Mouse (Mus musculus) T-helper 2 cell (primary cell): ENCODE data around the gene Vav2.

Source experiments
- in situ Hi-C: fragments of 300-600 bp; cut with MboI, MseI; formaldehyde crosslinking; loops from one replicate; pipeline ENCODE4 v1.15.1; 2025; ENCODE audit warnings: high pct_unique_total_duplicates

Vav2 gene

DNA sequence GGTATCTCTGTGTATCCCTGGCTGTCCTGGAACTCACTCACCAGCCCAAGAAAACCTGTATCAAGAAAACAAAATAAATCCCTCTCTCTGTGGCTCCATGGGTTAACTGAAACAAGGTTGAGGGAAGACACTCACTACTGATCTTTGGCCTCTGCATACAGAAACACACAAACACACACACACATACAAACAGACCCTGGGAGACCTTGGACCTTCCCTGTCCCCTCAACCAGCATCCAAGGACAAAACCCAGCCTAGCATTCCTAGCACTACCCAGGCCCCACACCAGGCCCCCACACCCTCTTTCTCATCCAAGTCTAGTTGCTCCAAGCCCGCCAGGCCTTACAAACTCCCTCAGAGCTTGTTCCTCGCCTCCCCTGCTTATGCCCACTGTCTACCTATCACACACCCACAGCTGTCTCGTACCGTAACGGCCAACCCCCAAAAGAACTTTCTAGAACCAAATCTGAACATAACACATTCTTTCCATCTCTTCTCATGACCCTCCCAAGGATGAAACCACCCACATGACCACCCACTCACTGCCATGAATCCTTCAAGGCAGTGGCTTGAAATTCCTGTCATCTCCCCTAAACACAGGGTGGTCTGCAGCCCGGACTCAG lies 16.2 kb downstream of the Vav2 start:
- in situ Hi-C loops, result no loop called here

DNA sequence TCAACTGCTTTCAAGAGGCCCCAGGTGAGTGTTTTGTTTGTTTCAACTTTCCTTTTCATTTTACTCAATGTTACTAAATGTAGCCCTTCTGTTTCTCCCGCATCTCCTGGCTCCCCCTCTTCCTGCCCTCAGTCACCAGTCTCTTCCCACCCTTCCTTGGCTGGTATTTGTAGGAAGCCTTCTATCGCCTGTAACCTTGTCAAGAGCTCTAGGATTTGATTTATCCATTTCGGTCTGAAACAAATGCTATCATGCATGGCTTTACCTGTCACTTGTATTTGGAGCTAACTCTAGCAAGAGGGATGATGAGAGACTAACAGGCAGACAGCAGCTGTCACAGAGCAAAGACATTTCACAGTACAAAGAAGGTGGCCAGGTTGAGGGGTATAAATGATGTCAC lies 18.6 kb downstream of the Vav2 start:
- in situ Hi-C loops, result no loop called here

DNA sequence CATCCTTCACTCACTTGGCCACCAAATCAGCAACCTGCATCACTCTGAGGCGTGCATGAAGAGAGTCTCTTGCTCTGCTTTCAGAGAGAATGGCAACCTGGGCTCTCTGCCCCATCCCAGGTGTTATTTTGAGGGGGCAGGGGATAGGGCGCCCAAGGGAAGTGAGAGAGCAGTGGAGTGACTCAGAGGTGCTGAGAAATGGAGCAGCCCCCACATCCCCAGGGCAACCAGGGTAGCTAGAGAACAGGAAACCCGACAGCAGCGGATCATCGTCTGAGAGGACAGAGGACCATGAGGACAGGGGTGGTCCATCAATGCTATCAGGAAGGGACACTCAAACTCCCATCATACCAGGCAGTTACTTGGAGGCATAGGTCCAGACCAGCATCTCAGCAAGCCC lies 19.9 kb downstream of the Vav2 start:
- in situ Hi-C loops, result no loop called here

DNA sequence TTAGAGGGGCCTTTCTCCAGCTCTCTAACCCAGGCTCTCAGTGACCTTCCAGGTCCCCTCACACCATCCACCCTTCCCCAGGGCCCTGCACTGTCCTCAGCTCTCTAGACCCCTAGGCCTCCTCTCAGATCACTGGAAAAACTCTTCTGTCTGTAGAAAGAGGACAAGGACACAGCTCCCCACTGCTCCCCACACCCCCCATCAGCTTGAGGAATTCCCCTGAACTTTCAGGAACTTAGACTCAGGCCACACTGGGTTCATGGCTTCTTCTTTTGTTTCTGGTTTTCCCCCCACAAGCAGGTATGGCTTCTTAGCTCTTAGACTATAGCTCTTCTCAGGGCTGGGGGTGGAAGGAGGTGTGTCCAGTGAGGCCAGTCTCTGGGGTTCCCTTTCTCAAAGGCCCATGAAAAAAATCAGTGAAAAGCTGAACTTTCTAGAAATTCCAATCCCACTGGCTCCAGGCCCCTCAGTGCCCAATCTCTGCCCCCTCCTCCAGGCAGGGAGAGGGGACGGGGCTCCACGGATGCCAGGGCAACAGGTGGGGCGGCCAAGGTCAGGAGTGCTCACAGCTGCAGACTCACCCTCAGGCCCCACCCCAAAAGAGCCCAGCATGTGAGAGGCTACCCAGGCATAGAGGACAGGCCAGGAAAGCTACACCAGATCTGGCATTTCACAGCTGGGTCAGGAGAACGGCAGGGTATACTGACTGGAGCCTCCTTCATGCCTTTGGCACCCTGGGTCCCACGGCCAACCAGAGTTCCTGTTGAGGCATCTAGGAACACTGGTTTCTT lies 21.5 kb downstream of the Vav2 start:
- in situ Hi-C loops, result no loop called here

DNA sequence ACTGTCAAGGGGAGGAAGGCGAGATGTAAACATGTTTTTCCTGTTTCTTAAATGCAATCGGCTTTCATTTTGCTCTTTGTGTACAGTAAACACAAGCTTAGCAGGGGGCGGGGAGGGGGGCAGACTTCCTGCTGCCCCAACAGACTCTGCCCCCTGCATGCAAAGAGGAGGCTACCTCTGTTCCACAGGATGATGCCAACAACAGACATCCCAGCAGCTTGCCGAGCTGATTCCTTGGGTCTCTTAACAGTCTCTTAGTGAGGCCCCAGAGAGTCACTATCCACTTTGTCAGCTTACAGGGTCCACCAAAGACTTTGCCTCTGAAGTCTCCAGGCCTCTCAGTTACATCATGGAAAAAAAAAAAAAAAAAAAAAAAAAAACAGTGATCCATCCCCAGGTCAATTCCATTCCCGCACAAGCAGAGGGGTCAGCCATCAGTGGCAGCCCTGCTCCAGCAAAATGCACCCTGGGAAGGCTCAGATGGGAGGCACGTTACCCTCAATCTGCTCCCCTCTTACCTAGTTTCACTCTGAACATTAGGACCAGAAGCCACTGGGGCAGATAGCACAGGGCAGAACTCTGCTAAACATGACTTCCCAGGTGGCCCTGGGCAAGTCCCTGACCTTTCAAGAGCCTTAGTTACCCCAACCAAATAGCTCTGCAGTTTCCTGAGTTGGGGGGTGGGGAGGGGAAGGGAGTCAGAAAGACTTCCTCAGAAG lies 22.3 kb downstream of the Vav2 start:
- in situ Hi-C loops, result no loop called here

DNA sequence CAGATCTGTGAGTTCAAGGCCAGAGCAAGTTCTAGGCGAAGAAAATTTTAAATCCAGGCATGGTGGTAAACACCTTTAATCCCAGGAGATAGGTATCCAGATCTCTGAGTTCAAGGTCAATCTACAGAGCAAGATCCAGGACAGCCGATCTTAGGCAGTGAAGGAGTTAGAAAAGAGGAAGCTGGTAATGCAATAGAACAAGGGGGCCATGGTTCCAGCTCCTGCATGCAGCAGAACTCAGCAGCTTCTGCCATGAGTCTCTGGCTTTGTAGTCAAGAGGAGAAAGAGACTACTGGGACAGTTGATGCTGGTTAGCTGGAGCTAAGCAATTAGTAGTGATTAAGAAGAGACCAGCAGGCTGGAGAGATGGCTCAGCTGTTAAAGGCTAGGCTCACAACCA lies 25.3 kb downstream of the Vav2 start:
- in situ Hi-C loops, result no loop called here

DNA sequence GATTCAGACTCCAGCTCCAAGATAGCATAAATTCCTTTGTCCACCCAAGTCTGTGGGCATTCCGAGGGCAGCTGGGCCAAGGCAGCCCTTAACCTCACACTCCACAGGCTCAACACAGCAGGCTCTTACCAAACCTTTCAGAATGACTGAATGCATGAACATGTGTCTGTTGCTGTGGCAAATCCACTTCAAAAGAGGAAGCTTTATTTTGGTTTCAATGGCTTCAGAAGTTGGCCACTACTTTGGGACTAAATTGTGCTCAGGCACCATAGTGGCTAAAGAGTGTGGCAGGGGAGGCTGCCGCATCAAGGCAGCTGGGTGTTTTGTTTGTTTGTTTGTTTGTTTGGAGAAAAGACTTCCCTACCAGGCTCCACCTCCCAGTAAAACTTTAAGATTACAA lies 26.8 kb downstream of the Vav2 start:
- in situ Hi-C loops, result no loop called here

DNA sequence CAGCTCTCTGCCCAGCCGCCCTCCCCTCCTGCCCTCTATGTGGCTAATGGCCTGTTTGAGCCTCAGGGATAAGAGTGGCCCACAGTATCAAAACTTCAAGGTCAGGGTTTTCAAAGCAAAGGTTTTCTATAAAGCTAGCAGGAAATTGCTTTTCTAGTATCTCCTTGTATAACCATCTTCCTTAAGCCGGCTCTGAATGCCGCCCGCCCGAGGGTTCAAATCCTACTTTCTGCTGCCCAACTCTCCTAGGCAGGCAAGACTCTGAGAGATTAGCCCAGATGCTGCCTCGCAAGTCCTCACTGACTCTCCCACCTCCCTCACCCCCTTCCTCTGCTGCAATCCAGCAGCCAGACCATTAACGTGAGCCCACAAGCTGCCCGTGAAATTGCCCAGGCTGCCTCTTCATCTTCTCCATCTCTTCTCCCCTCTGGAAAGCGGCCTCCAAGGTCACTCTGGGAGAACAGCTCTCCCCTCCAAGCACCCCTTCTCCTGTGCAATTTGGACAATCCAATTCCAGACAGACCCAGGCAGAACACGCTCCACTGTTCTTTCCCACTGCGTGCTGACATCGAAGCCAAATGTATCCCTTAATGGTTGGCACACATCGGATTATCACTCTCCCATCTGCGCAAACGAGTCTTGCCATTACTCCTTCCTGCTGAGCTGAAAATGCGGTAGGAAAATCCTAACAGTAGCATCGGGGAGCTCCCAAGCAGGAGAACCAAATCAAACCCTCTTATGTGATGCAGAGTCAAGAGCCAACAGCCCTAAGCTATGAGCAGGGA lies 30.0 kb downstream of the Vav2 start:
- in situ Hi-C loops, result no loop called here

DNA sequence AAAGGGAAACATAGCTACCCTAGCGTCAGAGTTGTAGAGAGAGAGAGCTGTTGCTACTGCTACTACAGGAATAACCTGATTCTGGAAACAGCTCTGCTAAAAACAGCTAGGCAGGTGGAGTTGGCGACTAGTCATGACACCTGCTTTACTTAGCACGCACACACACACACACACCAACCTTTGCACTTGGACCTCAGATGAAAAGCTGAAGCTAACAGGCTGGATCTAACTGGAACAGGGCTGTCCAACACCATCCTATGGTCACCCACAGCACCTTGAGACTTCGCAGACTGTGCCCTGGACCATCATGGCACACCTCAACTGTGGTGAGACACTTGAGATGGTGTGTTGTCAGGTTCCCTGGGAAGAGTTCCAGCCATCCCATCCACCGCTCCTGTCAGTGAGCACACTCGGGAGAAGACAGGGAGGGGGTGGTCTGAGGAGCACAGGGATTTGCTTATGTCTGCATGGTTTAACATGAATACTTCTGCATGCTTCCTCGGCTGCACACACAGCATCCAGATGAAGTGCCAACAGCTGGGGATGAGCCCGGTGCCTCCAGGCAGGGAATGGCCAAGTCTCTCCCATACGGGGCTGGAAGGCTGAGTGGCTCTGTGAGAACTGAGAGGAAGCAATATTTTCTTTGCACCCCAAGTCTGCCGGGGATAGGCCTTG lies 32.5 kb downstream of the Vav2 start:
- in situ Hi-C loops, result no loop called here

DNA sequence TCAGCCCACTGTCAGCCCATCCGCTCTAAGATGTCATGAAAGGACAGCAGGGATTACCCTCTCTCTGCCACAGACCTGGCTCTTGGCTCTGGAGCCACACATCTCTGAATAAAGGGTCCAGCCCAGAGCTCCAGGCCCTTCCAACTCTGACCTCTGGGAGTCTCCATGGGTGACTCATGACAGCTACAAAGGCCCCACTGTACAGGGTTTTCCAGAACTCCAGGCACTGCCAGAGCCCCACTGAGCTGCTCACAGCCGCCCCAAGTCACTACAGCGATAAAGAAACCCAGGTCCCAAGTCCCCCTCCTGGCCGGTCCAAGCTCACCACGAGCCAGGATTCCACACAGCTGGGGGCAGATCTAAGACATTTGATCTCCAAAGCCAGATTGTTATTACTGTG lies 34.6 kb downstream of the Vav2 start:
- in situ Hi-C loops, result no loop called here

DNA sequence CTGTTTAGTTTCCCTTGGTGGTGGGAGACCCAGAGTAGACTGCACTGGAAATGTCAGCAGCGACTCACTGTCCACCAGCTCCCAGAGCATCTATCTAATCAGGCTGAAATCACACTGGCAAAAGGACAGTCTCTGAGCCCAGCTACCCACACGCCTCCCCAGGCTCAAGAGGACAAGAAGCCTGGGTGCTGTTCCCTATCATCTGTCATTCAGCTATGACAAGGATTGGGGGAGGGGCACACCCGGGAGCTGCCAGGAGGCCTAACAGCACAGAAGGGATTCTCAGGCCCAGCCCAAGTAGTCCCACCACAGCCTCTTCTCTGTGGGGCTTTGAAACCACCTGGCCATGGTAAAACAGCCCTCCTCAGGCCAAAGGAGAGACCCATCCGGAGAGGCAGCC lies 36.1 kb downstream of the Vav2 start:
- in situ Hi-C loops, result no loop called here

DNA sequence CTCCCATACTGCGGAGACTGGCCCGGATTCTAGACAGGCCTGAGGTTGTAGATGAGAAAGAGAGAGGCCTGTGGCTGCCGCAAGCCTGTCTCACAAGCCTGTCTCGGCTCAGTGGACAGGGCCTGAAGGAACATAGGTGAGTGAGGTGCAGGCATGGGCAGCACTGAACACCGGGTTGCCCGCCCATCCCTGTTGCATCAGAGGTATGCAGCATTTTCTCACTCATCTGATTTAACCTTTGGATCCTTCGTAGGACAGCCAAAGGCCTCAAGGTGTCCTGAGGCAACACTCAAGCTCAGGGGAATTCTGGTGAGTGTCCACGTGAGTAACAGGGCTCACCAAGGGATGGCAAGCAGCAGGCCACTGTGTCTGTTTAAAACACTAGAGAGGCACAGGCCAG lies 36.5 kb downstream of the Vav2 start:
- in situ Hi-C loops, result no loop called here

DNA sequence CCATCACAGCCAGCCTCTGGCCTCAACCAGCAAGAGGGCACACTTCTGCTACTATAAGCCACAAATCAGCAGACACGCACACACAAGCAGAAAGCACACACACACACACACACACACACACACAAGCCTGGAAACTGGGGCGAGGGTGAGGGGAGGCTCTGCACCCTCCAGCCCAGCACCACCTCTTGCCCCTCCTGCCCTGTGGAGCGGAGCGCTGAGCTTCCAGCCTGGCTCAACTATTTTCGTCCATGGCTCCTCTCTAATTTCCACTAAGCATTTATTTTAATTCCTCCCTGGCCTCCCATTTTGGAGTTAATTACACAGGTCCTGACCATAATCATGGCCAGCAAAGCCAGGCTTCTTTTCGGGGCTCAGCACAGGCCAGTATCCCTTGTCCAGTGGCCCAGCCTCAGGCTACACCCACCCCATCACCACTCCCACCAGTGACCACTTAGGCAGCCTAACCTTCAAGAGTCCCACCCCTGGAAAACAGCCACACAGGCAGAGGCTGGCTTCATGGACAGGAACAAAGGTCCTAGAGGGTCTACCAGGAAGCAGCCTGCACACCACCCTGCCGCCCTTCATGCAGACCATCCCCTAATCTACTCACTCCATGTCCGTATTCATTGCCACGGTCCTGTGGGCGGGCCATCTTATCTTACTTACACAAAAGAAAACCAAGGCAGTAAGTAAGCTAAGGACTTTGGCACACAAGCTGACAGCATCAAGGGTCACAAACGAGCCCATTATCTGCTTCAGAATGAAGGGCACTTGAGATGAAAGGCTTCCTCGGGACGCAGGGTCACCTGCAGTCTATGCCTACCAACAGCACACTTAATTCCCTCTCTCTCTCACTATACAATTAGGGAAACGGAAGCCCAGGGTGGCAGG lies 37.3 kb downstream of the Vav2 start:
- in situ Hi-C loops, result loop anchor here (10.0 kb wide), 1 partner anchor 315 kb away; the partner anchor contains the start of genes Adamtsl2 and Mymk

DNA sequence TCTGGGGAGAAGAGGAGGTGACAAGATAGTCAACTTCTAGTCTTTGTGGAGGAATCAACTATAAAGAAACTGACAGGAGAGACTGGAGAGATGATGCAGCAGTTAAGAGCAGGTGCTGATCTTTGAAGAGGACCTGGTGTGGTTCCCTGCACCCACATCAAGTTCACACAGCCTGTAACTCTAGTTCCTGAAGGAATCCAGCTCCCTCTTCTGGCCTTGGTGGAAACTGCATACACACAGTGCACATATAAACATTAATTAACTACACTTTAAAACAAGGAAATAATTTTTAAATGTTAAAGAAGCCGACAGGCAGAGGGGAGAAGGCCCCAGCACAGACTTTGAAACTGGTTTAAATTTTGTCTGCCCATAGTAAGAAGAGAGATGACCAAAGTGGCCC lies 39.6 kb downstream of the Vav2 start:
- in situ Hi-C loops, result loop anchor here (10.0 kb wide), 1 partner anchor 312 kb away; the partner anchor contains the start of genes Adamtsl2 and Mymk

DNA sequence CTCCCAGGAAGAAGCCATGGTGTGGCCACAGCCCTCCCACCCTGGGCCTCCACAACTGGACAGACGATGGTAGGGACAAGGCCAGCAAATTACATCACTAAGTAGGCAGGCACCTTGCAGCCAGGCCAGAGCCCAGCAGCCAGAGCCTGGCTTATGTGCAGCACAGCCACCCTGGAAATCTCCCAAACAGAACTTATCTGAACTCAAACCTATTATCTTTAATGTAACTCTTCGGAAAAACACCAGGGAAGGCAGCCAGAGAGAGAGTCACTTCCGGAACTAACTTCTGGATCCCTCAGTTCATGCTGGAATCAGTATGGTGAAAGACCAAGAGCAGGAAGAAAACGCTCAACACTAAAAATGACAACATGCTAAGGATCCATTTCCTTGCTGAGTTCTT lies 45.1 kb downstream of the Vav2 start:
- in situ Hi-C loops, result loop anchor here (10.0 kb wide), 1 partner anchor 307 kb away; the partner anchor contains the start of genes Adamtsl2 and Mymk

DNA sequence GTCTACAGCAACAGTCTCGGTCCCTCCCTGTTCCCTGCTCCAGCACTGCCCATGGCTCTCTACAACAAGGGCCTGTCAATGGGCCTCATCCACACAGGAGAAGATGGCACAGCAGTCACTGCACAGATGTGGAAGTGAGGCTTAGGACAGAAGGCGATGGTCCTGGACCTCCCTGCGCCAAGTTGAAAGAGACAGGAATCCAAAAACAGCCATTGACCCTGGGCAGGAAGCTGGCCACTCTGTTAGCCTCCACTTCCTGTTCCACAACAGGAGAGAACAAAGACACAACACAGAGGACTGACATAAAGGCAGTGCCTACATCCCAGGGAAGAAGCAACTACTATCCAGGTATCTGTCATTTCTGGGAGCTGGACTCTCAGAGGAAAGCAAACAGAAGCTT lies 45.6 kb downstream of the Vav2 start:
- in situ Hi-C loops, result loop anchor here (10.0 kb wide), 1 partner anchor 306 kb away; the partner anchor contains the start of genes Adamtsl2 and Mymk

DNA sequence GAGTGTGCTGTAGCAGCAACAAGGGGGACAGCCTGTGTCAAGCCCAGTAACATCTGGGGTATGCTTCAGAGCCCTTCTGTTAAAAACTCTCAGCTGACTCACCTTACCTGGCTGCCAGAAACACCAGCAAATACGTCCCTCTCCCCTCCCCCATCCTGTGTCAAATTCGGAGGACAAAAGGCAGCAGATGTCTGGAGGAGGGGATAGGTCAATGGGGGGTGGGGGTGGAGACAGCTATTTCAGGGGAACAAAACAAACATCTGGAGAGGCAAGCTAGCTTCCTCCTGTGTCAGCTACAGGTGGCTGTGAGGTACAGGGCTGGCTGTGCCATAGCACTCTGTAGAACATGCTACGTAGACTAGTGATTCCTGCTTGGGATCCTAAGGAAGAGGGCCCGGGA lies 49.0 kb downstream of the Vav2 start:
- in situ Hi-C loops, result no loop called here

DNA sequence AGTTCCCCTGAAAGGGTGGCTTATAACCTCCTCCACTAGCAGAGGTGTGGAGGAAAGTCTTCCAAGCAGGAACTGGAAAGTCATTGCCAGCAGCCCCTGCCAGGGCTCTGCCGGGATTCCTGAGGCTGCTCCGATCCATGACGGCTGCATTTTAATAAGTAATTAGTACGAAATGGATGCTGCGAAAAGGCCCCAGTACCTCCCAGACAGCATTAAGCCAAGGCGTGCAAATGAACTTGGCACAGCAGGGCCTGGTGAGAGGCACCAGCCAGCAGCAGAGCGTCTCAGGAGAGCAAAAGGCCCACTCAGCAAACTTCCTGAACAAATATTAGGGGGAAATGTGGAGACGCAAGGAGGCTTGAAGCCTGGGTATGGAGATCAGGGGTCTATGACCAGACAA lies 49.7 kb downstream of the Vav2 start:
- in situ Hi-C loops, result no loop called here

DNA sequence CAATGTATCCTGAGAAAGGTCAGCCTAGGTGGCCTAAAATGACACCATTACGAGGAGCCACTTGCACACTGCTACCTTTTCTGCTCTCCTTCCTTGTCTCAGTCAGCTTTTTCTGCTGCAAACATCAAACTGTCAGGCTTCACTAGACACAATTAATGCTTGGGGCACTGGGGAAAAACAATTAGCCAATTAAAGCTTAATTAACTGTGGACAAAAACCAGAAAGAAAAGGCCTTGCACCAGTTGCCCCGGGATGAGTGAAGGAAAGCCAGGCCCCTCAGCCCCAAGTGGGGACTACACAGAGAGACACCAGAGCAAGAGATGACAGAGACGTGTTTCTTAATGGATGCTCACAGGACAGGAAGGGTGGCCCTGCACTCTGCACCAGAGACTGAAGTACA lies 51.7 kb downstream of the Vav2 start:
- in situ Hi-C loops, result no loop called here

DNA sequence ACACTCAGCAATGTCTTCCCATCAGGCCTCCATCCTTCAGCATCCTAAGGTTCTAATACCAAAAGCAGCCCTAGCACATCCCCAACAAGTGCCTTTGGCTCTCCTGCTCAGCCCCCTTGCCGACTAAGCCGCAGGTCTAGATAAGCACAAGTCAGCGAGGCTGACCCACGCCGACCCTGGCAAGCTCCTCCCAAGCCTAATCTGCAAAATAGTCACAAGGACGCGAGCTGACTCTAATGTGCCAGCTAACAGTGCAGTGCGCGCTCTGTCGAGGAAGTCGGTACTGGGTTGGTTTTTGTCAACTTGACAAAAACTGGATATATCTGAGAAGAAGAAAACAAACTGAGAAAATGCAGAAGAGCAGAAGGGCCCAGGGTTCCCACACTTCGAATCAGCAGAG lies 53.5 kb downstream of the Vav2 start:
- in situ Hi-C loops, result no loop called here
